In genomic region chr16:45595494-45595893, GRCm38 (mm10) we compare ENCODE assay signal across 33 mouse cellular contexts. TPM values are rescaled to one million over a fixed set of nuclear protein-coding genes. Genes with fewer than 3 reads are reported as not detected.
"Had no signal": no experiment of that assay in that cellular context is flagged by ENCODE, and none has a peak within 500 bp of the region (broad histone marks: within the 10 kb centered on the region; RNA-seq: fewer than 3 reads in every experiment).

No protein-coding gene starts in this region.

- H3K36me3 ChIP-seq: heart, embryonic 10.5 days; heart, embryonic 12.5 days; hindbrain, embryonic 15.5 days; intestine, embryonic 15.5 days; limb, embryonic 10.5 days; limb, embryonic 12.5 days; liver, embryonic 13.5 days had no signal

- DNase-seq: gastrocnemius, adult 2 months; gastrocnemius, postnatal 10 days; gastrocnemius, postnatal 25 days; heart, adult 18-20 months; heart, postnatal 10 days; heart, postnatal 4 days; kidney, adult 18-20 months; kidney, adult 8-10 months; kidney, postnatal 10 days; kidney, postnatal 25 days; kidney, postnatal 4 days; liver; liver, embryonic 13.5 days had no signal

- H3K27ac ChIP-seq: gastrocnemius, adult 2 months; heart, embryonic 10.5 days; hindbrain, embryonic 15.5 days; intestine, embryonic 15.5 days; layer of hippocampus, adult 2 months; left cerebral cortex, adult 2 months; limb, embryonic 10.5 days; limb, embryonic 12.5 days; liver, embryonic 13.5 days had no signal

- H3K27me3 ChIP-seq: heart, embryonic 12.5 days; hindbrain, embryonic 15.5 days; intestine, embryonic 15.5 days; limb, embryonic 12.5 days; liver, embryonic 13.5 days had no signal

- H3K4me3 ChIP-seq: gastrocnemius, adult 2 months; heart, embryonic 10.5 days; heart, embryonic 12.5 days; hindbrain, embryonic 15.5 days; intestine, embryonic 15.5 days; layer of hippocampus, adult 2 months; left cerebral cortex, adult 2 months; limb, embryonic 10.5 days; limb, embryonic 12.5 days; liver, embryonic 13.5 days had no signal

- H3K4me1 ChIP-seq: heart, embryonic 10.5 days; heart, embryonic 12.5 days; hindbrain, embryonic 15.5 days; intestine, embryonic 15.5 days; limb, embryonic 12.5 days; liver, embryonic 13.5 days had no signal

- ATAC-seq: inflammation-experienced regulatory T-cells, adult 6 months; intestine, embryonic 15.5 days; intestine, postnatal 0 days had no signal

- H3K9me3 ChIP-seq: heart, embryonic 10.5 days; heart, embryonic 12.5 days; hindbrain, embryonic 15.5 days; intestine, embryonic 15.5 days; limb, embryonic 10.5 days; limb, embryonic 12.5 days; liver, embryonic 13.5 days had no signal

- H3K4me2 ChIP-seq: heart, embryonic 12.5 days; hindbrain, embryonic 15.5 days; intestine, embryonic 15.5 days; limb, embryonic 12.5 days; liver, embryonic 11.5 days; liver, embryonic 13.5 days had no signal

- H3K9ac ChIP-seq: heart, embryonic 12.5 days; hindbrain, embryonic 15.5 days; intestine, embryonic 15.5 days; limb, embryonic 12.5 days; liver, embryonic 13.5 days had no signal

RNA-seq across cellular contexts. Expression of gene Gcsam, which starts 14.7 kb away (rescaled TPM):
- total RNA-seq: gastrocnemius, adult 2 months; granulocyte monocyte progenitor cell, adult 5-6 weeks; heart, postnatal 25 days; layer of hippocampus, adult 2 months; layer of hippocampus, postnatal 10 days; layer of hippocampus, postnatal 25 days; left cerebral cortex, adult 2 months; left cerebral cortex, postnatal 14 days; left cerebral cortex, postnatal 36 days had no signal
- polyA plus RNA-seq: hindbrain, embryonic 15.5 days; limb, embryonic 10.5 days had no signal

RNA-seq across cellular contexts. Expression of gene BC016579, which starts 58.4 kb away (rescaled TPM):
- total RNA-seq: gastrocnemius, adult 2 months; gastrocnemius, postnatal 10 days; gastrocnemius, postnatal 25 days; gastrocnemius, postnatal 4 days; heart, adult 18-20 months; heart, adult 8-10 months; heart, postnatal 10 days; heart, postnatal 25 days; heart, postnatal 4 days; layer of hippocampus, postnatal 10 days had no signal
- polyA plus RNA-seq: heart, embryonic 14.5 days; hindbrain, embryonic 15.5 days; inflammation-experienced regulatory T-cells, adult 6 months; limb, embryonic 10.5 days had no signal
